Mouse (Mus musculus): ENCODE measurements at regions not wholly inside any gene's neighbourhood (a gene's known extent, or its start where the extent isn't known, plus 50 kb on each side); places are given as distances from the start of the nearest gene placed in this dataset.

- Histone ChIP-seq H3K4me2 (replicated peaks) (no peak overlapping the region), H3K4me1 (replicated peaks) (no peaks in the 10 kb centered on the region)
Measured at GRCm38 (mm10) chr4:30776816-30777442, 1187.0 kb upstream of the Map3k7 start.

GRCm38 (mm10) chr4:30781649-30782048 is 1182.2 kb upstream of the Map3k7 start:
- Histone ChIP-seq H3K36me3 (no peaks in the 10 kb centered on the region), H3K4me3 (replicated peaks) (no peak overlapping the region), H3K4me1 (replicated peaks) (no peaks in the 10 kb centered on the region), H3K27ac (no peak overlapping the region), H3K9me3 (no peaks in the 10 kb centered on the region), H3K4me2 (replicated peaks) (no peak overlapping the region), H3K27me3 (replicated peaks) (no peaks in the 10 kb centered on the region), H3K9ac (no peak overlapping the region)
- 78% methylated on average over 2 of the region's 2 CpGs for WGBS
- ATAC-seq: no peak

More at GRCm38 (mm10) chr4:30776816-30777442, 1187.0 kb upstream of the Map3k7 start:
- H3K9me3 ChIP-seq: no peaks in the 10 kb centered on the region; the same call in 1 of the 2 replicates
- 83% methylated on average over 2 of the region's 2 CpGs for WGBS
- ATAC-seq: no peak
- no peak overlapping the region for H3K9ac ChIP-seq
- no peak overlapping the region for H3K27ac ChIP-seq
- H3K36me3 ChIP-seq: no peaks in the 10 kb centered on the region
- H3K4me3 ChIP-seq (replicated peaks): no peak overlapping the region
- no peaks in the 10 kb centered on the region for H3K27me3 ChIP-seq (replicated peaks)

GRCm38 (mm10) chr4:30789976-30790657 is 1173.8 kb upstream of the Map3k7 start:
- no peaks in the 10 kb centered on the region for H3K4me1 ChIP-seq (replicated peaks)
- ATAC-seq: no peak
- no peak overlapping the region for H3K9ac ChIP-seq
- H3K27ac ChIP-seq: no peak overlapping the region
- no peak overlapping the region for H3K4me2 ChIP-seq (replicated peaks)
- H3K36me3 ChIP-seq: no peaks in the 10 kb centered on the region
- H3K4me3 ChIP-seq (replicated peaks): no peak overlapping the region
- H3K9me3 ChIP-seq: no peaks in the 10 kb centered on the region
- WGBS: 29% methylated on average over 5 of the region's 5 CpGs
- no peaks in the 10 kb centered on the region for H3K27me3 ChIP-seq (replicated peaks)

GRCm38 (mm10) chr4:30809798-30810197 is 1154.1 kb upstream of the Map3k7 start:
- H3K4me3 ChIP-seq (replicated peaks): no peak overlapping the region
- H3K4me2 ChIP-seq (replicated peaks): no peak overlapping the region
- H3K36me3 ChIP-seq: no peaks in the 10 kb centered on the region
- H3K4me1 ChIP-seq (replicated peaks): no peaks in the 10 kb centered on the region
- H3K9ac ChIP-seq: no peak overlapping the region
- no peak for ATAC-seq
- no peak overlapping the region for H3K27ac ChIP-seq
- H3K27me3 ChIP-seq (replicated peaks): no peaks in the 10 kb centered on the region
- H3K9me3 ChIP-seq: no peaks in the 10 kb centered on the region

- Histone ChIP-seq H3K4me3 (replicated peaks) (no peak overlapping the region), H3K27ac (no peak overlapping the region), H3K9me3 (no peaks in the 10 kb centered on the region), H3K27me3 (replicated peaks) (no peaks in the 10 kb centered on the region), H3K9ac (no peak overlapping the region), H3K4me2 (replicated peaks) (no peak overlapping the region), H3K36me3 (no peaks in the 10 kb centered on the region), H3K4me1 (replicated peaks) (no peaks in the 10 kb centered on the region)
- no peak for ATAC-seq
- WGBS: 72% methylated on average over 5 of the region's 5 CpGs
Measured at GRCm38 (mm10) chr4:30855361-30856056, 1108.4 kb upstream of the Map3k7 start.

GRCm38 (mm10) chr4:30904966-30905365 is 1058.9 kb upstream of the Map3k7 start:
- no peak overlapping the region for H3K4me2 ChIP-seq (replicated peaks)
- WGBS: 82% methylated on average over 2 of the region's 2 CpGs
- no peaks in the 10 kb centered on the region for H3K4me1 ChIP-seq (replicated peaks)
- no peaks in the 10 kb centered on the region for H3K9me3 ChIP-seq
- no peak for ATAC-seq
- H3K27ac ChIP-seq: no peak overlapping the region
- no peaks in the 10 kb centered on the region for H3K36me3 ChIP-seq
- no peaks in the 10 kb centered on the region for H3K27me3 ChIP-seq (replicated peaks)
- no peak overlapping the region for H3K9ac ChIP-seq
- no peak overlapping the region for H3K4me3 ChIP-seq (replicated peaks)

- H3K9me3 ChIP-seq: no peaks in the 10 kb centered on the region
- ATAC-seq: no peak
- WGBS: 90% methylated on average over 4 of the region's 4 CpGs
Measured at GRCm38 (mm10) chr4:30922944-30923343, 1041.0 kb upstream of the Map3k7 start.

GRCm38 (mm10) chr4:30932358-30932757 is 1031.5 kb upstream of the Map3k7 start:
- ATAC-seq: peak; percentile 70
- Histone ChIP-seq H3K9ac (no peak overlapping the region), H3K9me3 (no peaks in the 10 kb centered on the region), H3K27me3 (replicated peaks) (no peaks in the 10 kb centered on the region), H3K36me3 (no peaks in the 10 kb centered on the region), H3K27ac (no peak overlapping the region), H3K4me2 (replicated peaks) (no peak overlapping the region), H3K4me3 (replicated peaks) (no peak overlapping the region), H3K4me1 (replicated peaks) (no peaks in the 10 kb centered on the region)
- WGBS: 35% methylated on average over 3 of the region's 3 CpGs

More at GRCm38 (mm10) chr4:30922944-30923343, 1041.0 kb upstream of the Map3k7 start:
- H3K4me3 ChIP-seq (replicated peaks): no peak overlapping the region
- H3K36me3 ChIP-seq: no peaks in the 10 kb centered on the region
- H3K4me1 ChIP-seq (replicated peaks): no peaks in the 10 kb centered on the region
- H3K27ac ChIP-seq: no peak overlapping the region
- no peaks in the 10 kb centered on the region for H3K27me3 ChIP-seq (replicated peaks)
- no peak overlapping the region for H3K9ac ChIP-seq
- H3K4me2 ChIP-seq (replicated peaks): no peak overlapping the region

GRCm38 (mm10) chr4:30933030-30933987 is 1030.6 kb upstream of the Map3k7 start:
- no peak for ATAC-seq
- 76% methylated on average over 5 of the region's 5 CpGs for WGBS
- H3K27me3 ChIP-seq (replicated peaks): no peaks in the 10 kb centered on the region

GRCm38 (mm10) chr4:30983611-30984010 is 980.3 kb upstream of the Map3k7 start:
- Histone ChIP-seq H3K9ac (no peak overlapping the region), H3K27me3 (replicated peaks) (no peaks in the 10 kb centered on the region), H3K36me3 (no peaks in the 10 kb centered on the region), H3K4me3 (replicated peaks) (no peak overlapping the region), H3K4me1 (replicated peaks) (no peaks in the 10 kb centered on the region), H3K9me3 (no peaks in the 10 kb centered on the region), H3K4me2 (replicated peaks) (no peak overlapping the region), H3K27ac (no peak overlapping the region)
- 90% methylated on average over 4 of the region's 4 CpGs for WGBS
- no peak for ATAC-seq

More at GRCm38 (mm10) chr4:30933030-30933987, 1030.6 kb upstream of the Map3k7 start:
- Histone ChIP-seq H3K9ac (no peak overlapping the region), H3K4me2 (replicated peaks) (no peak overlapping the region), H3K36me3 (no peaks in the 10 kb centered on the region), H3K4me3 (replicated peaks) (no peak overlapping the region), H3K9me3 (no peaks in the 10 kb centered on the region), H3K4me1 (replicated peaks) (no peaks in the 10 kb centered on the region), H3K27ac (no peak overlapping the region)

GRCm38 (mm10) chr4:31012006-31012405 is 951.9 kb upstream of the Map3k7 start:
- Histone ChIP-seq H3K4me2 (replicated peaks) (no peak overlapping the region), H3K27ac (no peak overlapping the region), H3K36me3 (no peaks in the 10 kb centered on the region), H3K9me3 (no peaks in the 10 kb centered on the region), H3K27me3 (replicated peaks) (no peaks in the 10 kb centered on the region), H3K9ac (no peak overlapping the region), H3K4me1 (replicated peaks) (no peaks in the 10 kb centered on the region), H3K4me3 (replicated peaks) (no peak overlapping the region)
- no peak for ATAC-seq

Measured in intestine, embryonic 15.5 days (tissue).